Mouse (Mus musculus) kidney, postnatal 4 days (tissue): ENCODE data around the gene Gm10645.
A peak's percentile ranks its signal among the peaks of the same experiment; 100 is the strongest.

Experiments used
- DNase-seq, 2 experiments: peaks; one replicate each; pipeline ENCODE4 v3.0.0; 2021; ENCODE audit warnings: mixed read lengths in 2 of 2

Gene Gm10645

GRCm38 (mm10) chr8:83165931-83166867 is at the start of gene Gm10645:
Gene Gm10645 (minus strand): TSS chr8:83166170.
- DNase-seq = peak; percentile 63 to 75

- no peak for DNase-seq
Measured at GRCm38 (mm10) chr8:83215065-83215464, 49.1 kb upstream of the Gm10645 start.

- no peak for DNase-seq
Measured at GRCm38 (mm10) chr8:83210676-83211075, 44.7 kb upstream of the Gm10645 start.

GRCm38 (mm10) chr8:83209581-83209980 is 43.6 kb upstream of the Gm10645 start:
- DNase-seq = no peak

GRCm38 (mm10) chr8:83205907-83206306 is 39.9 kb upstream of the Gm10645 start:
- DNase-seq = no peak

- no peak for DNase-seq
Measured at GRCm38 (mm10) chr8:83202946-83203345, 37.0 kb upstream of the Gm10645 start.

- DNase-seq = peak in 1 of 2 experiments; percentile 17
Measured at GRCm38 (mm10) chr8:83200191-83201177, 34.5 kb upstream of the Gm10645 start.

- no peak for DNase-seq
Measured at GRCm38 (mm10) chr8:83199715-83200114, 33.7 kb upstream of the Gm10645 start.

- DNase-seq = no peak
Measured at GRCm38 (mm10) chr8:83196088-83196487, 30.1 kb upstream of the Gm10645 start.

- no peak for DNase-seq
Measured at GRCm38 (mm10) chr8:83189538-83190095, 23.6 kb upstream of the Gm10645 start.

- no peak for DNase-seq
Measured at GRCm38 (mm10) chr8:83187363-83187962, 21.5 kb upstream of the Gm10645 start.

GRCm38 (mm10) chr8:83186376-83186775 is 20.4 kb upstream of the Gm10645 start:
- DNase-seq = peak in 1 of 2 experiments; percentile 30

- no peak for DNase-seq
Measured at GRCm38 (mm10) chr8:83182784-83183183, 16.8 kb upstream of the Gm10645 start.

- no peak for DNase-seq
Measured at GRCm38 (mm10) chr8:83181851-83182482, 16.0 kb upstream of the Gm10645 start.

- DNase-seq = peak; percentile 59 to 61
Measured at GRCm38 (mm10) chr8:83178228-83178742, 12.3 kb upstream of the Gm10645 start.

- DNase-seq = no peak
Measured at GRCm38 (mm10) chr8:83177317-83178195, 11.6 kb upstream of the Gm10645 start.

GRCm38 (mm10) chr8:83176785-83177184 is 10.8 kb upstream of the Gm10645 start:
- DNase-seq = no peak

- DNase-seq = no peak
Measured at GRCm38 (mm10) chr8:83175680-83176079, 9.7 kb upstream of the Gm10645 start.

- no peak for DNase-seq
Measured at GRCm38 (mm10) chr8:83170894-83171293, 4.9 kb upstream of the Gm10645 start.

GRCm38 (mm10) chr8:83169709-83170108 is 3.7 kb upstream of the Gm10645 start:
- peak; percentile 22 to 32 for DNase-seq

GRCm38 (mm10) chr8:83169127-83169526 is 3.2 kb upstream of the Gm10645 start:
- DNase-seq = no peak
